Mouse (Mus musculus): ENCODE data around the gene Mybphl.

The Mybphl gene

DNA sequence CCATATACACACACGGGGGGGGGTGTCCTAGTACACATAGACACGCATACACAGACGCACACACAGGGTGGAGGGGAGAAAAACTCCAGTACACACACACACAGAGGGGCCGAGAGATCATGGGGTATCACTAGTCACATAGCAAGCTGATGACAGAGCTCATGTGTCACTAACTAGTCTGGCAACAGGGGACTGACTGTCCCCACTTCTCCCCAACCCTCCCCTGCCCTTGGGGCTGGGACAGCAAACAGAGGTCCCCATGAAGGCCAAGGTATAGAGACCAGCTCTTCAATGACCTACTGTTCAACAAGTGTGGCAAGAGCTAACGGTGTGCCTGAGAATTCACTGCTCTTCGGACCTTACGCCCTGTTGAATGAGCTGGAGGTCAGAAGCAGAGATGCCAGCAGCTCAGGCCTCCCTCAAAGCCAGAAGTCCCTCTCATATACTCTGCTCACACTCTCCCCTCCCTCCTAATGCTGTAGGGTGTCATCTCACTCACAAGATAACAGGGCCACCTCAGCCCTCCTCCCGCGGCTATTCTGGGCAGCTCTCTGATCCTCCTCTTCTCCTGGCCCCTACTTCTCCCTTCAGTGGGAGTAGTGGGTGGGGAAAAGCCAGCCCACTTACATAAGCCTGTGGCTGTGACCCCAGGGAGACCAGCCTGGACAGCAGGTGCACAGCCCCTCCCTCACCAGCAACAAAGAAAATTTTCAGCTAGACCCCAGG, at the start of gene Mybphl:
Gene Mybphl (plus strand): TSS at position 642 of the 726 bp plus-strand sequence.
- ATAC-seq (ENCODE audit: low TSS enrichment): peak; percentile 17; the same call in 1 of the 2 replicates

DNA sequence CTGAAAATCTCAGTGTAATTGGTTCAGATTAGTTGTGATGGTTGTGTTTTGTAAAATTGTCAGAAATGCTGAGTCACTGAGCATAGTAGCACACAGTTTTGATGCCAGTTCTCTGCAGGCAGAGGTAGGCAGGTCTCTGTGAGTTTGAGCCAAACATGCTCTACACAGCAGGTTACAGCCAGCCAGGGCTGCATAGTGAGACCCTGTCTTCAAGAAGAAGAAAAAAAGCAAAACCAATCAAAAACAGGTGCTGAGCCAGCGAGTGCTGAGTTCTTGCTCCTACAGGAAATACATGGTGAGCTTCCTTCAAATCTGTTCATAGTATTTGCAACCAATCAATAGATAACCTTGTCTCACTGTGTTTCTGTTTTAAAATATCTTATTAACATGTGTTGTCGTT, 46.2 kb upstream of the Mybphl start:
- ATAC-seq (ENCODE audit: low TSS enrichment): no peak

DNA sequence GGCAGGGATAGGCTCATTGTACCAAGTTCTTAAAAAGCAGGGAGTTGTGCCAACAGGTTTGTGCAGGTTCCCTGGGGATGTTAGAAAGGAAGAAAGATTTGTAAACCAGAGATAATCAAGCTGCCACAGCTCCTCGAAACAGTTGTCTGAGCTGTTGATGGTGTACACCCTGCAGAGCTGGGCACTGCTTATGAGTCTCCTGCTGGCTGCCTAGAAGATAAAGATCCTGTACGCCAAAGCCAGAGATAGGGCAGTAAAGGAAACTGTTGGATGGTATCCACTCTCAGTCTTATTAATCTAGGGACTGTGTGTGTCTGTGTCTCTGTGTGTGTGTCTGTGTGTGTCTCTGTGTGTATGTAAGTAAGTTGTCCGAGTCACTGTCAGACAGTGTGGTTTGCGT, 43.0 kb upstream of the Mybphl start:
- peak; percentile 48 for ATAC-seq (ENCODE audit: low TSS enrichment)

DNA sequence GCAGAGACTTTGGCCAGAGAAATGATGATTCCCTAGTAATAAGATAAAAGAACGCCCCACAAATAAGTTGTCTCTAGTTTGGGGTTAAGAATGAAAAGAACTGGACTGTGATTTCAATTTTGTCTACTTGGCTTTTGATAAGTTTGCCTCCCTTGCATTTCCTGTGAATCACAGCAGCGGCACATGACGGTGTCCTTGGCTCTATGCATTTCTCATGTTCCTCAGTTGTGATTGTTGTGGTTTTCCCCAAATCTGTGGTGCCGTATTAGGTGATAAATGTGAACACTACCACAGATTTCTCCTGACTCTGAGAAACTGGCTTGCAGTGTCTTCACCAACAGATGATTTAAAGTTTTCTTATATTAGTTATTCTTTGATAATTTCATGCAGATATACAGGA, 42.6 kb upstream of the Mybphl start:
- ATAC-seq (ENCODE audit: low TSS enrichment): no peak

DNA sequence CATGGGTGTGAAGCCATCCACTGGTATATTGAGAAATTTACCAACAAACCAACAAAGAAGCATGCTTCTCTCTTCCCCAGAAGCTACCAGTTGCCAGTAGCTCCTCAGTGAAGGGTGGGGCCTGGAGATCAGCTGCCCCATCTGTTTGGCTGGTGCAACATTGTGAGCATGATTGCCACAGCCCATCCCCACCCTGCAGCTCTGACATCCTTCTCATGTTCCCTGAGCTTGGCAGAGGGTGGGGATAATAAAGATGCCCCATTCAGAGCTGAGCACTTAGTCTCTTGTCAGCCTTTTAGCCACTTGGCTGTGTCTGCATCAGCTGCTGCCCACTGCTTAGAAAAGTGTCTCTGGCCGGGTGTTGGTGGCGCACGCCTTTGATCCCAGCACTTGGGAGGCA, 41.7 kb upstream of the Mybphl start:
- ATAC-seq (ENCODE audit: low TSS enrichment): no peak

DNA sequence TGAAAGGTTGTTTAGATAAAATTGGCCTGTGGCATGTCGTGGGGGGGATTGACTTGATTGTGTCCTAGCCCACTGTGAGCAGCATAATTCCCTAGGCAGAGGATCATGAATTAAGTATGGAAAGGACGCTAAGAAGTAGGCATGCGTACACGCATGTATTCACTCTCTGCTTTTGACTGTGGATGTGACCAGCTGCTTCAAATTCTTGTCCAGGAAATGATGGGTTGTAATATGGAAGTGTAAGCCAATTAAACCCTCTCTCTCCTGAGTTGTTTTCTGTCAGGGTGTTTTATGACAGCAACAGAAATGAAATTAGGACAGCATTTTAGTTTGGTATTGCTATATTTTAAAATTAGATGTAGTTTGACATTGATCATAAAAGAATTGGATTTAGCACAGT, 39.9 kb upstream of the Mybphl start:
- no peak for ATAC-seq (ENCODE audit: low TSS enrichment)

DNA sequence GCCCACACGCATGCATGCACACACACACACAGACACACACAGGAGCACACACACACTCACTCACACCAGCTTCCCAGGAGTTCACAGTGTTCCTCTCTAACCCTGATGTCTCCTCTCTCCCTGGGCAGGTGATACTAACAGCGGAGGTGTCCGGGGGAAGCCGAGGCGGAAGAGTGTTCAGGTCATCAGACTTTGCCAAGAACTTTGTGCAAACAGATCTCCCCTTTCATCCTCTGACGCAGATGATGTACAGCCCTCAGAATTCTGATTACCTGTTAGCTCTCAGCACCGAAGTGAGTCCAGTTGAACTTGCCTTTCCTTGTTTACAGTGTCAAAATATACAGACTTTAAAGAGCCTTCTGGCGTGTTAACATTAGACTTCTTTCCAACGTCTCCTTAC, 39.2 kb upstream of the Mybphl start:
- no peak for ATAC-seq (ENCODE audit: low TSS enrichment)

DNA sequence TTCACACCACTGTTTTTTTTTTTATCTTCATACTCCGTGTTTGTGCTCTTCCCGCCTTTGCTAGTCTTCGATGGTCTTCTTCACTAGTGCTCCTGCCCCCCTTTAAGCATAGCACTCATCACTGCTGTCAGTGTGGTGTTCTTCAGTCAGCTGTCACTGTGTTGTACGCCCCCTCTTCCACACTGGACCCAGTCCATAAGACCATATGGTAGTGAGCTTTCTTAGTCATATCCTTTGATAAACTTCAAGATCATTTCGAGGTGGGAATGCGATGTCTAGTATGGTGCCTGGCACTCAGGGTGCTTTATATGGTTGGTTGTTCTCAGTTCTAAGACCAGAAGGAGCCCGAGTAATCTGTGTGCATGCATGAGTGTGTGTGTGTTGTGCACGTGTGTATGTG, 37.4 kb upstream of the Mybphl start:
- ATAC-seq (ENCODE audit: low TSS enrichment): peak; percentile 46

DNA sequence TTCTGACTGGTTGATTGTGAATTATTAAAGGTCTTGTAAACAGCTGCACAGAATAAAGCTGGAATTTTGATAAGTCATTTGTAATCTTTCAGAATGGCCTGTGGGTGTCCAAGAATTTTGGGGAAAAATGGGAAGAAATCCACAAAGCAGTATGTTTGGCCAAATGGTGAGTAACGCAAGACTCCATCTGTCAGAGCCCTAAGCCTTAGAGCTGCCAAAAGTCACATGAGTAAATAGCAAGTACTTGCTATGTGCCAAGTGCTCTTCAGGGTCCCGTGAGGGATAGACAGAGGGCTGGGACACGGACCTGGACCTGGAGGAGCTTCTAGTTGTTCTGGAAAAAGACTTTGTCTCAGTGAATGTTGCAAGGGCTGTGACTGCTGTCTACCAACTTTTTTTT, 36.8 kb upstream of the Mybphl start:
- 0 out of 2 replicates have a peak, but pooled peaks have one; percentile 2 for ATAC-seq (ENCODE audit: low TSS enrichment)

DNA sequence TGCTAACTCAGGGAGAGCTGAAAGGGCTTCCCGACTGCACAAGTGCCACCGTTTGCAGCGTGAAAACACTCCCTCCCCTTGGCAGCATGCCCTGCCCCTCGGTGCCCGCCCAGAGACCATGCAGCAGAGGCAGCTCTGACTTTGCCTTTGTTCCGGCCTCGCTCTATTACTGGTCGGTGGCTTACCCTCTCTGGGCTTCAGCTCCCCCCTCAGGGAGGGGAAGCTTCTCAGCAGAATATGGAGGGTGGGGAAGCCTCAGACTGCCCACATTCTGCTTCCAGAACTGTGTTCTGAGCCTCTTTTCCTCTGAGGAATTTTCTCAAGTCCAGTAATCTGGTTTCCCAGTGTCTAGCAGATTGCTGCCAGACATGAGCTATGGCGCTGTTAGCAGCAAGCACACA, 36.3 kb upstream of the Mybphl start:
- peak; percentile 49; the same call in 1 of the 2 replicates for ATAC-seq (ENCODE audit: low TSS enrichment)

DNA sequence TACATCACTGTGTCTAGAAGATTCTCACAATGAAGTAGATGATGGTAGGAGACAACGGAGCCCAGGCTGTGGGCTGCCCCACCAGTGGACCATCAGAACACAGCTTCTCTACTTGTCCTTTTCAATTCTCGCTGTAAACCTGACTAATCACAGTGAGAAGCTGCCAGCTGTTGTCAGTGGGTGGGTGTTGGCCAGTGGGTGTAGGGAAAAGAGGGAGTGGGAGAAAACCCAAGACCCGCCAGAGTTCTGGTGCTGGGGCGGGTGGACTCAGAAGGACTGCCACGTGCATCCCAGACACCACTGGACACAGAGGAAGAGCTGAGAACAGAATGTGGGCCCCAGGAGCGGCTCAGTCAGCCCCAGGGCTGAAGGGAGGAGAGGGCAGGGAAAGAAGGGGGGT, 33.9 kb upstream of the Mybphl start:
- peak; percentile 21; the same call in 1 of the 2 replicates for ATAC-seq (ENCODE audit: low TSS enrichment)

DNA sequence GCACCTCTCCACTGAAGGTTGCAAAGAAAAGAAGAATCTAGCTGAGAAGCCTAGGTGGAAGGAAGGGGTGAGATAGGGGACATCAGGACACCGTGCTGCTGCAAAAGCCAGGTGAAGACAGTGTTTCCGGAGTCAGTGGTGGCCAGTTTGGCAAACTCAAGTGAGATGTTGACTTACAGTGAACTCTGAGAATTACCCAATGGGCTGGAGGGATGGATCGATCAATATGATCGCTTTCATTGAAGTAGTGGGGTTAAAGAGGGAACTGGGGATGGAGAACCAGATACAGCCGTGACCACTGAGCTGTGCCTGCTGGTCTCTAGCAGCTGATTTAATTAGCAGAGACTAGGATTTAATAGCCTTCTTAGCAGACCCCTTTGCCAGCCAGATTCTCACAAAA, 27.8 kb upstream of the Mybphl start:
- ATAC-seq (ENCODE audit: low TSS enrichment): no peak

DNA sequence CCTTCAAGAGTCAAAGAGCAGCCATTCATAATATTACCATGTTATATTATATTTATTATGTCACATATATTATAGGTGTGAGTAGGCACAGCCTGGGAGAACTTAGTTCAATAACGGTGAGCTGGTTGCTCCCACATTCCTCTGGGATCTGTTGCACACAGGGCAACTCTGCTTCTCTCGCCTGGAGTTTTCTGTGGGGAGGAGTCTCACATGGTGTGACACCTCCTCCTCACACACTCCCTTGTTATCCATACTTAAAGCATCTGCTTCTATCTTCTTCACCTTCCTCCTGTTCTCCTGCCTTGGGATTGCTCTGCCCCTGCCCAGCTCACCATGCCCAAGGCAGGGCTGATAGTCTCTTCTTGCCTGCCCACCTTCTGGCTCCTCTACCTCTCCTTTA, 23.7 kb upstream of the Mybphl start:
- ATAC-seq (ENCODE audit: low TSS enrichment): peak; percentile 76

DNA sequence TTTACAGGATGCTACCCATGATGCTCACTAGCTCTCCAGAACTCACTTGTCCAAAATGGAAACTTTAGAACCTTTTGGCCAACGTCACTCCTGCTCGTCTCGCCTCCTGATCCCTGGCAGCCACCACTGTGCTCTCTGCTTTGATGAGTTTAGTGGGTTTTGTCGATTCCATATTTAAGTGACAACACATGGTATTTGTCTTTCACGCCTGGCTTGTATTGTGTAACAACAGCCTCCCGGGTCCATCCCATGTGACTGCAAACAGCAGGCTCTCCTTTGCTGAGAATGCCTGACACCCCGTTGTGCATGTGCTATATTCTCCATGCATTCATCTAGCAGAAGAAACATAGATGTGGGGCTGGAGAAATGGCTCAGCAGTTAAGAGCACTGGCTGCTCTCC, 22.5 kb upstream of the Mybphl start:
- ATAC-seq (ENCODE audit: low TSS enrichment): no peak

DNA sequence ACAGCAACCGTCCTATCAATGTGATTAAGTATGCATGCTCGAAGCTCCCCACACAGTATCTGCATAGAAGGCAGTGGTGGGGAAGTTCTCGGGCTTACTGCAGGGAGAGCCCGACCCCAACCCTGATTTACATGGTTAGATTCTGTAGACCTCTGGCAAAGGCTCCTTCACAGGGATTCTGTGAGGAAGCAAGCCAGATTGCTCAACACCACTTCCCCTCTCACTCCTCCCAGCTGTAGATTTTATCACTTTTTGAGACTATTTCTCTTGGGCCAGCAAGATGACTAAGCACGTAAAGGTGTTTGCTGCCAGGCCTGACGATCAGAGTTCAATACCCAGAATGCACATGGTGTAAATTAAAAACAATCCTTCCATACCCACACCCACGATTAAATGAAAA, 18.9 kb upstream of the Mybphl start:
- ATAC-seq (ENCODE audit: low TSS enrichment): no peak

DNA sequence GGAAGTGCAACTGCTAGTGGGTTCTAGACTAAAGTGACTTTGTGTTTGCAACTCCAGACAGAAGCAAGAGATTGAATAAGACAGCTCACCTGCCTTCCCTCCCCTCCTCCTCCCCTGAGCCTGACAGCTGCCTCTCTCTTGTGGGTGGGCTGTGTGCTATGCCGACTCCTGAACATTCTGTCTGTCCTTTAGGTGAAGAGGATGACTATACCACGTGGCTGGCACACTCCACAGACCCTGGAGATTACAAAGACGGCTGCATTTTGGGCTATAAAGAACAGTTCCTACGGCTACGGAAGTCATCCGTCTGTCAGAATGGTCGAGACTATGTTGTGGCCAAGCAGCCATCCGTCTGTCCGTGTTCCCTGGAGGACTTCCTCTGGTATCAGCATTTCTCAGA, 16.3 kb upstream of the Mybphl start:
- 0 out of 2 replicates have a peak, but pooled peaks have one; percentile 38 for ATAC-seq (ENCODE audit: low TSS enrichment)

DNA sequence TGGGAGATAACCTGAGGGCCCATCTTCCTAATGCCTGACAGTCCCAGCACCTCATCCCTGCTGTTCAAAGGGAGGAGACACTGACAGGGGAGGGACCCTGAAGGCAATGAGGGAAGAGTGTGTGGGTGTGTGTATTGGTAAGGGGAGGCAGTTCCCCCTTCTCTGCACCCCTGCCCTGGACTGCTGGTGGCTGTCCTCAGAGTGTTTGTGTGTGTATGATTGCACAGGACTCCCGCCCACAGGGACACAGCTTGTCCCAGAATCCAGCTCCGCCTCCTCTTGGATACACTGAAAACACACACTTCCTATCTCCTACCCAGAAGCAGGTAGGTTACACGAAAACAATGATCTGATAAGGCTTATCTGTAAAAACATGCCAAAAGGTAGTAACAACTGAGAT, 9.5 kb upstream of the Mybphl start:
- ATAC-seq (ENCODE audit: low TSS enrichment): peak; percentile 24; the same call in 1 of the 2 replicates

DNA sequence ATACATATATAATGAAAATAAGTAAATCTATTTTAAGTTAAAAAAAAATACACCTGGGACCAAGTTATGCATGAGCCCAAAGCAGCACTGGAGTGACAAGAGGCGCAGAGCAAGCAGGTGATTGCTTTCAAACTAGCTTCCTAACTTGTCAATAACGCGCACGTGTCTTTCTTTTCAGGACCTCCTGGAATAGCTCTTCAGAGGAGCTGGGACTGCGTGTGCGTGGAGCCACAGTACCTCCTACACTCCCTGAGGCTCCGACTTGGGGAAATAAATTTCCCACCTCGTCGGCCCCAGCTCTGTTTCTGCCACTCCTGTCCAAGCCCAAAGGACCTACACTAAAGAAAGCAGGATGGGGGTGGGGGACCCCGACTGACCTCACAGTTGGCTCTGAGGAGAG, 7.7 kb upstream of the Mybphl start:
- no peak for ATAC-seq (ENCODE audit: low TSS enrichment)

DNA sequence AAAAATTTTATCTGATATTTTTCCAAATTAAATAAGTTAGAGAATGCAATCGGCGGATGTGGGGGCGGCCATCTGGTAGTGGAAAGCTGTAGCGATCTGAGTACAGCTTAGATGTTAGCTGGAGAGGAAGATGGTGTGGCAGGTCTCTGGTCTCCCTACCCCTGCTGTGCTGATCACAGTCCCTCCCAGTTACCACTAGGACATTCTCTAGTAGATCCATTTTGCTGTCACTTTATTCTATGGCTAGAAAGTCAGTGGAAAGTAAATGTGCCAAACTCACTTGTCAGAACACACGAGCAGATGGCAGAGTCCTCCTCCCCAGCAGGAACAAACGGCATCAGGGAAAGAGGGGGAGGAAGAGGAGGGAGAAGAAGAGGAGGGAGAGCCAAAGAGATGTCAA, 6.3 kb upstream of the Mybphl start:
- peak; percentile 68 for ATAC-seq (ENCODE audit: low TSS enrichment)

DNA sequence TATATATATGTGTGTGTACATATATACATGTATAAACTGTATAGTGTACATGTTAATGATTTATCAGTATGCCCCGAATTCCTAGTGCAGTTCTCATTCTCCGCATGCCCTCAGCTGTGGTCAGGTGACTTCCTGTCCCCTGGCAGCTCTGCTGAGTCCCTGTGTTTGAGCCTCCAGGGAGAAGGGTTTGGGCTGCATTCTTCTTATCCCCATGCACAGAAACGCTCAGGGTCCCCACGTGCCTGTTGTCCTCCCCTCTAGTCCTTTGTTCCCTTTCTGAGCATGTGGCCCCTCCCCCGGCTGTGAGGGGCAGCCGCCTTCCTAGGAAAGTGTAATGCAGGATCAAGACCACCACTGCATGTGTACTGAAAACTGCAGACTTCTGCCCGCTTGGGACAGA, 3.8 kb upstream of the Mybphl start:
- no peak for ATAC-seq (ENCODE audit: low TSS enrichment)

DNA sequence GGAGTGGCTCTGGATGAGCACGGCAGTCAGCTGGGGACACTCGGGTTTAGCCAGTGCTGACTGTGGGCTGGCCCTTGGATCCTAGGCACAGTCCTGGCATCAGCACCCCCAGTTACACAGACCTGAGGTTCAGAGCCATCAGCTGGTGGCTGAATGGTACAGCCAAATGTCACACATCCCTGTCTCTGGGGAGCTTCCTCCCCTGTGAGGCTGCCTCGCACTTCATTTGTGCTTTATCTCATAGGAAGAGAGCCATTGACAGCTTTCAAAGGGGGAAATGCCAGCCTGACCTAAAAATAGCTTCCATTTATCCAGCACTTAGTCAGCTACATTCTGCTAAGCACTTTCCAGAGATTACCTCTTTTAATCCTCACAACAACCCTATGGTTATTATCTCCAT, 1.1 kb upstream of the Mybphl start:
- ATAC-seq (ENCODE audit: low TSS enrichment): peak; percentile 33

DNA sequence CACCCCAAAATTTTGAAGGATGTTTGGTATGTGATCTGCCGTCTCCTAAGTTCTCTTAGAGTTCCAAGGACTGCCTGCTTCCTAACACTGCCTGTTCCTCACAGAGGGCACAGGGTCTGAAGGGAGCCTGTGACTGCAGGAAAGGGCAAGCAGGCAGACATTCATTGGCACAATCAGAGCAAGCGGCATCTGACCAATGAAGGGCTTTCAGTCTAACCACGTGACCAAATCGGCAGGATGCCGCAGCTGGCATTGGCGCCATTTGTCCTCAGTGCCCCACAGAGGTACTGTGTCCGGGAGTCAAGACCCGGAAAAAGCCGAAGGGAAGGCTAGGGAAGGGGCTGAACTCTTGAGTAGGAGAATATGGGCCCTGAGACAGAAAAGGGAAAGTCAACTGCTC, 2.5 kb downstream of the Mybphl start:
- no peak for ATAC-seq (ENCODE audit: low TSS enrichment)

DNA sequence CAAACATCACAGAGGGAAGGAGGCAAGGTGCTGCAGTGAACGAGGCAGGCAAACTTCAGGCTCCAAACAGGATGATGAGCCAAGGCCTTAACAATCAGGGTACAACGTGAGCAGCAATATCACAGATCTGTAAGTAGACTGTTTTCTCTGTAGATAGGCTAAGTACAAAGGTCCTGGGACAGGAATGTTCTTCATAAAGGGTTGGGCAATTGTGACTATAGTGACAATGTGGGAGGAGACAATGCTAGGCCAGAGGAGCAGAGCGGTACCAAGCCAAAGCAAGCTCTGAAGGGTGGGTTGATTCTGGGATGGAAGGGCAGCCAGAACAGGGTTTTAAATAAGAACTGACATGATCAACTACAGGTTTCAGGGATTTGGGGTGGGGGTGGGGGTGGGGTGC, 3.1 kb downstream of the Mybphl start:
- ATAC-seq (ENCODE audit: low TSS enrichment): no peak

DNA sequence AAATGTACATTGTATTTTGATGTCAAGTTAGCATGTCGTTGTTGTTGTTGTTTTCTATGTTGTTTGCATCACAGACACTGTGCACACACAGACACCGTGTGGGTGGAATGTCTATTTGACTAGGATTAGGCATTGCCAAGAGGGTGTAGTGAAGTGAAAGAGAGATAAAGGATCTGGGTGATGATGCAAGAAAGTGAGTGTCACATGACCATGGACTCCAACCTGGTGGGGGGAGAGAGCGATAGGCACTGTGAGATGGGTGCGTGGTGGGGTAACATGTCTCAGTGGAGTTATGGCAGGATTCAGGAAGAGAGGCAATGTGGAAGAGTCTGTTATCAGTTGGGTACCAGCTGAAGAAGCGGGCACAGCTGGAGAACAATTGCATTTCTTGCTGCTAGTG, 4.0 kb downstream of the Mybphl start:
- no peak for ATAC-seq (ENCODE audit: low TSS enrichment)
